Mouse (Mus musculus) MEL (cell line): ENCODE results near the gene Vwce.

Experiments
- EP300 ChIP-seq, 2 experiments: IDR thresholded peaks; 2 replicates each; pipeline ENCODE4 v1.6.1; 2011; ENCODE audit warnings: improper control_type of control experiment in 2 of 2, low read length in 2 of 2, low read depth in 1 of 2, mild to moderate bottlenecking in 1 of 2
- GATA1 ChIP-seq: IDR thresholded peaks from 2 replicates; pipeline ENCODE4 v1.6.1; 2011; ENCODE audit warnings: low read depth, low read length, improper control_type of control experiment
- JUND ChIP-seq: IDR thresholded peaks from 2 replicates; pipeline ENCODE4 v1.6.1; 2011; ENCODE audit warnings: low read depth, mild to moderate bottlenecking, improper control_type of control experiment, low read length
- POLR2A ChIP-seq, 2 experiments: IDR thresholded peaks; 2 replicates each; pipeline ENCODE4 v1.6.1; 2011 to 2012; ENCODE audit warnings: low read length in 2 of 2, mild to moderate bottlenecking in 2 of 2, control low read depth in 1 of 2, improper control_type of control experiment in 1 of 2, low read depth in 1 of 2, moderate library complexity in 1 of 2; ENCODE audit not compliant: control insufficient read depth in 1 of 2, insufficient read depth in 1 of 2, poor library complexity in 1 of 2
- SMC3 ChIP-seq: IDR thresholded peaks from 2 replicates; pipeline ENCODE4 v1.6.1; 2011; ENCODE audit warnings: low read depth, low read length, improper control_type of control experiment
- TCF12 ChIP-seq: IDR thresholded peaks from 2 replicates; pipeline ENCODE4 v1.6.1; 2014; ENCODE audit warnings: low read depth, mild to moderate bottlenecking, inconsistent platforms, low read length, improper control_type of control experiment, moderate library complexity
- USF2 ChIP-seq, 2 experiments: IDR thresholded peaks; 2 replicates each; pipeline ENCODE4 v1.6.1; 2011 to 2012; ENCODE audit warnings: improper control_type of control experiment in 2 of 2, low read length in 2 of 2, borderline replicate concordance in 1 of 2, inconsistent platforms in 1 of 2, low read depth in 1 of 2, mild to moderate bottlenecking in 1 of 2; ENCODE audit not compliant: insufficient read depth in 1 of 2

- TF ChIP-seq USF2 (IDR thresholded peaks at IDR 0.05; ENCODE audit: borderline replicate concordance in 1 of 2, insufficient read depth in 1 of 2, low read depth in 1 of 2, low read length in 2 of 2) (no peak), POLR2A (IDR thresholded peaks at IDR 0.05; ENCODE audit: control insufficient read depth in 1 of 2, insufficient read depth in 1 of 2, low read depth in 1 of 2, low read length in 2 of 2, poor library complexity in 1 of 2) (no peak), EP300 (IDR thresholded peaks at IDR 0.05; ENCODE audit: low read depth in 1 of 2, low read length in 2 of 2) (no peak), TCF12 (no peak), SMC3 (no peak), JUND (no peak), GATA1 (no peak)
Observed at GRCm38 (mm10) chr19:10692361-10692760, 58.3 kb downstream of the Vwce start.
